Mouse (Mus musculus) midbrain, embryonic 12.5 days (tissue): Measurements from ENCODE around the gene Ubald2. TPM values are rescaled to one million over a fixed set of nuclear protein-coding genes. Genes with fewer than 3 reads are reported as not detected.
A peak's percentile ranks its signal among the peaks of the same experiment; 100 is the strongest.
"Not testable (repeated sequence)": the region's sequence is repeated elsewhere in the genome, so short reads cannot be mapped to it uniquely, and the experiment has no call there.

Source experiments
- ATAC-seq: fragments of 200-750 bp; cut with Nextera tagmentation; 2 replicates; pipeline ENCODE4 v1.8.0; 2017; ENCODE audit warnings: low read depth, moderate TSS enrichment, moderate library complexity; ENCODE audit not compliant: low FRiP score
- H3K27ac ChIP-seq: fragments of 300-500 bp; sonication (generic); replicated peaks from 2 replicates; pipeline ENCODE4 v1.5.1; 2016; ENCODE audit warnings: mild to moderate bottlenecking
- H3K27me3 ChIP-seq: fragments of 300-500 bp; sonication (generic); 2 replicates; pipeline ENCODE4 v1.6.1; 2016; ENCODE audit warnings: mild to moderate bottlenecking
- H3K36me3 ChIP-seq: fragments of 300-500 bp; sonication (generic); 2 replicates; pipeline ENCODE4 v1.6.1; 2016
- H3K4me1 ChIP-seq: fragments of 300-500 bp; sonication (generic); 2 replicates; pipeline ENCODE4 v1.6.1; 2016
- H3K4me2 ChIP-seq: fragments of 300-500 bp; sonication (generic); replicated peaks from 2 replicates; pipeline ENCODE4 v1.6.1; 2016; ENCODE audit warnings: mild to moderate bottlenecking, moderate library complexity
- H3K4me3 ChIP-seq: fragments of 300-500 bp; sonication (generic); 2 replicates; pipeline ENCODE4 v1.5.1; 2016; ENCODE audit warnings: mild to moderate bottlenecking
- H3K9ac ChIP-seq: fragments of 300-500 bp; sonication (generic); replicated peaks from 2 replicates; pipeline ENCODE4 v1.6.1; 2016; ENCODE audit warnings: mild to moderate bottlenecking, moderate library complexity
- H3K9me3 ChIP-seq: fragments of 300-500 bp; sonication (generic); 2 replicates; pipeline ENCODE4 v1.6.1; 2016; ENCODE audit warnings: mild to moderate bottlenecking
- WGBS: fragments of 180-500 bp; shearing (Covaris S2); methylation state at CpG from one replicate; pipeline ENCODE4 v1.1.7; 2016; 5-methylcytosine and 5-hydroxymethylcytosine counted together
- polyA plus RNA-seq: library from polyadenylated mRNA; unstranded; fragments of >200 nt; fragmentation: Nextera tagmentation; extraction: Ambion mirVana; gene quantifications from 2 replicates; pipeline ENCODE4 v1.2.1, GENCODE M21; 2016

The Ubald2 gene
- polyA plus RNA-seq, 1 experiment from 2014 or later = 52.5 TPM

DNA sequence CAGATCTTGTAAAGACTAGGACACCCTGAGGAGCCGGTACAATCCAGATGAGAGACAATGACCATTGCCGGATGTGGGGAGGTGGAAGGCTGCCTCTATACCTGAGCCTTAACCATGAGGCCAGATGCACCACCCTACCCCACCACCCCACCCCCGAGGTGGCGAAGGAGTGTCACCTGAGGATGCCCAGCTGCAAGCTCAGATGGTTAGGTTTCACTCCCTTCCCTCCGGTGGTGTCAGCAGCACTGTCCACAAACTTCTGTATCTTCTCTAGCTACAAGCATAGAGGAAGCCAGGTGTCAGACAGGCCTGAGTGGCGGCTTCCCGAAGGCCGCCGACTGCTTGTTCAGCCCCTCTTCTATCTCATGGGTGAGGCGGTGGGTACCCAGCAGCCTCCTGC lies 20.0 kb downstream of the Ubald2 start:
- Histone ChIP-seq H3K9ac (no peak overlapping the region), H3K4me3 (no peak overlapping the region), H3K27ac (no peak overlapping the region), H3K4me2 (no peak overlapping the region), H3K27me3 (0 out of 2 replicates have a peak, but pooled peaks cover 12% of the 10 kb centered on the region), H3K4me1 (no peaks in the 10 kb centered on the region), H3K9me3 (no peaks in the 10 kb centered on the region), H3K36me3 (no peaks in the 10 kb centered on the region)
- ATAC-seq = no peak
- WGBS = 90% methylated on average over 10 of the region's 10 CpGs

DNA sequence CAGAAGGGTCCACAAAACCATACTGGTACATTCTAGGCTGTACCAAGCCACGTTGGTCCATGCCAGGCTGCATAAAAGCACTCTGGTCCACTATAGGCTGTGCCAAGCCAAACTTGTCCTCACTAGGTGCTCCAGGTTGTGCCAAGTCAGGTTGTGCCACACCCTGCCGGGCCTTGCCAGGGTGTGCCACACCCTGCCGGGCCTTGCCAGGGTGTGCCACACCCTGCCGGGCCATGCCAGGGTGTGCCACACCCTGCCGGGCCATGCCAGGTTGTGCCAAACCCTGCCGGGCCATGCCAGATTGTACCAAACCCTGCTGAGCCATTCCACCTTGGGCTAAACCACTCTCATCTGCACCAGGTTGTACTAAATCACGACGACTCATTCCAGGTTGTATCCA lies 22.3 kb downstream of the Ubald2 start:
- WGBS = 85% methylated on average over 8 of the region's 8 CpGs

DNA sequence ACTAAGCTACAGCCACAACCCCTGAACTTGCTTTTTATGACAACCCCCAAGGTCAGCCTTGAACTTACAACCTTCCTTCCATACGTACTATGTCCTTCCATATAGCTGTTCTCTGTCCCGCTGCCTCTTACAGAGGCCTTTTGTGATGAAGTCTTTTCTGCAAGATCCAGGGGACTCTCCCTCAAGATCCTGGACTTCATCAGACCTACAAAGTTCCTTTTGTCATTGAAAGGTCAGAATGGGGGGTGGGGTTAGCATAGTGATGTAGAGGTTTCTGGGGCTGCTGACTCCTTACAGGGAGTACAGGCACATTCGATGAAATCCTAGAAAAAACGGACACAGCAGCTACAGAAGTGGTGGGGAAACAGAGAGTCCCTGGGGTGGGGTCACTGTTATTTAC lies 25.9 kb downstream of the Ubald2 start:
- Histone ChIP-seq H3K27ac (no peak overlapping the region), H3K36me3 (no peaks in the 10 kb centered on the region), H3K4me3 (no peak overlapping the region), H3K4me2 (no peak overlapping the region), H3K27me3 (0 out of 2 replicates have a peak, but pooled peaks cover 7% of the 10 kb centered on the region), H3K9me3 (no peaks in the 10 kb centered on the region), H3K4me1 (peaks cover 4% of the 10 kb centered on the region; the same call in 1 of the 2 replicates), H3K9ac (no peak overlapping the region)
- 58% methylated on average over 4 of the region's 4 CpGs for WGBS
- no peak for ATAC-seq

More for the DNA sequence above, 22.3 kb downstream of the Ubald2 start:
- ATAC-seq = no peak
- Histone ChIP-seq H3K27ac (no peak overlapping the region), H3K36me3 (no peaks in the 10 kb centered on the region), H3K27me3 (0 out of 2 replicates have a peak, but pooled peaks cover 10% of the 10 kb centered on the region), H3K4me2 (no peak overlapping the region), H3K9ac (no peak overlapping the region), H3K9me3 (no peaks in the 10 kb centered on the region), H3K4me3 (no peak overlapping the region), H3K4me1 (no peaks in the 10 kb centered on the region)

DNA sequence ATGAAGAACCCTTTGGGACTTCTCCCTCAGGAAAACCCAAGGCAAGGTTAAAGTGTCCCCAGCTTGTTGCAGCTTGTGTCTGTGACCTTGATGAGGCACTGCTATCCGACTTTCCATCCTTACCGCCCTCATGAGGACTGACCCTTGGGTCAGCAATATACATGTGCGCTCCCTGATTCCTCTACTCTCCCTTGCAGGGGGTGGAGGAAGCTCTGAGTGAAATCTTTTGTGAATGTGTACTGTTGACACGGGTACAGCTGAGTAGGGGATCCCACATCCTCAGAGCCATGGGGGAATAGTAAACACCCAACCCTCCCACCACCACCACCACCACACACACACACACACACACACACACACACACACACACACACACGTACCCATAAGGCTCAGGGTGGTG lies 29.4 kb downstream of the Ubald2 start:
- peaks cover 4% of the 10 kb centered on the region; the same call in 1 of the 2 replicates for H3K4me1 ChIP-seq
- 62% methylated on average over 5 of the region's 5 CpGs for WGBS
- no peaks in the 10 kb centered on the region; the same call in 1 of the 2 replicates for H3K27me3 ChIP-seq
- ATAC-seq = no peak
- no peak overlapping the region for H3K4me2 ChIP-seq
- H3K9me3 ChIP-seq = no peaks in the 10 kb centered on the region
- no peaks in the 10 kb centered on the region for H3K36me3 ChIP-seq
- no peak overlapping the region for H3K4me3 ChIP-seq
- H3K27ac ChIP-seq = no peak overlapping the region
- no peak overlapping the region for H3K9ac ChIP-seq

DNA sequence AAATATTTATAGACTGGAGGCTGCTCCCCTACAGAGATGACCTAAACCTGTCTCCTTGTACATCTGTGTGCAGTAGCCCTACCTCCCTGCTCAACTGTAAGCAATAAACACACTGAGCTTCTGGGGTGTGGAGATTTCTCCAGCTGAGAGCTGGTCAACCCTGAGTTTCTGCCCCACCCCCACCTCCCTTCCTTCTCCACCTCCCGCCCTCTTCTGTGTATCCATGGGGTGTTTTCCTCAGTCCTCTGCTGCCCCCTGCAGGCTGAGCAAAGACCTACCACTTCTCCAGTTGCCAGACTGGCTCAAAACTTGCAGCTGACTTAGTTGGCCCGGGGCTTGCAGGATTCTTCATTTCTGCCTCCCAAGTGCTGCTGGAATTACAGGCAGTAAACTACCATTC lies 29.9 kb downstream of the Ubald2 start:
- ATAC-seq = peak; percentile 49; the same call in 1 of the 2 replicates
- H3K4me3 ChIP-seq = no peak overlapping the region
- H3K27ac ChIP-seq = no peak overlapping the region
- H3K36me3 ChIP-seq = no peaks in the 10 kb centered on the region
- H3K27me3 ChIP-seq = no peaks in the 10 kb centered on the region; the same call in 1 of the 2 replicates
- peaks cover 4% of the 10 kb centered on the region; the same call in 1 of the 2 replicates for H3K4me1 ChIP-seq
- no peak overlapping the region for H3K9ac ChIP-seq
- no peak overlapping the region for H3K4me2 ChIP-seq
- H3K9me3 ChIP-seq = no peaks in the 10 kb centered on the region
- WGBS = 10% methylated on average over 2 of the region's 2 CpGs

DNA sequence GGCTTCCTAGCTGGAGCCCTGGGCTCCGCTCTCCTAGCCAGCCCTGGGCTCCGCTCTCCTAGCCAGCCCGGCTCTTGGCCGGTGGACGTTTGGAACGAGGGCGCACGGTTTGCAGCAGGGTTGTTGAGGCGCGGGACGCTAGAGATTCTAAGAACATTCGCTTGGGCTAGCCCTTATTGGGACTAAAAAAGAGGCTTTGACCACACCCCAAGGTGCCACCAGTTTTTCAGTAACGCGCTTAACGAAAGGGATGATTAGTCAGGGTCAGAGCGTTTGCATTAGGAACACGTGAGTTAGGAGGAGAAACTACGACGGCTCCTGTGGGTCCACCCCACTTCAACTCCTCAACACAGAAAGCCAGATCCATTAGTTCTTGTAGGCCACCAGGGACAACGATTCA lies 32.2 kb downstream of the Ubald2 start, which contains the start of gene Qrich2:
Gene Qrich2 (minus strand): TSS at position 101 of the 400 bp plus-strand sequence.
- 67% methylated on average over 20 of the region's 20 CpGs for WGBS
- no peak for ATAC-seq

DNA sequence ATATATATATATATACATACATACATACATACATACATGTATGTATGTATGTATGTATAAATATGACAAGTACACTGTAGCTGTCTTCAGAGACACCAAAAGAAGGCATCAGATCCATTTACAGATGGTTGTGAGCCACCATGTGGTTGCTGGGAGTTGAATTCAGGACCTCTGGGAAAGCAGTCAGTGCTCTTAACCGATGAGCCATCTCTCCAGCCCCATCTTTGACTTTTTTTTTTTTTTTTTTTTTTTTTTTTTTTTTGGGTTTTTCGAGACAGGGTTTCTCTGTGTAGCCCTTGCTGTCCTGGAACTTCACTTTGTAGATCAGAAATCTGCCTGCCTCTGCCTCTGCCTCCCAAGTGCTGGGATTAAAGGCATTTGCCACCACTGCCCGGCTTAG lies 34.4 kb downstream of the Ubald2 start:
- not testable (repeated sequence) for H3K4me2 ChIP-seq, H3K4me1 ChIP-seq, ATAC-seq, H3K9ac ChIP-seq, H3K4me3 ChIP-seq, H3K27ac ChIP-seq, H3K9me3 ChIP-seq, H3K27me3 ChIP-seq
- WGBS = 81% methylated on average over 3 of the region's 3 CpGs
- H3K36me3 ChIP-seq = peaks cover 38% of the 10 kb centered on the region

More for the DNA sequence above, 32.2 kb downstream of the Ubald2 start, which contains the start of gene Qrich2:
- H3K9me3 ChIP-seq = no peaks in the 10 kb centered on the region
- no peaks in the 10 kb centered on the region; the same call in 1 of the 2 replicates for H3K27me3 ChIP-seq
- no peak within 1 kb of the TSS for H3K9ac ChIP-seq
- no peak within 1 kb of the TSS for H3K4me2 ChIP-seq
- no peak within 1 kb of the TSS for H3K4me3 ChIP-seq
- H3K27ac ChIP-seq = no peak within 1 kb of the TSS
- H3K4me1 ChIP-seq = peaks cover 4% of the 10 kb centered on the region; the same call in 1 of the 2 replicates
- H3K36me3 ChIP-seq = peaks cover 16% of the 10 kb centered on the region

DNA sequence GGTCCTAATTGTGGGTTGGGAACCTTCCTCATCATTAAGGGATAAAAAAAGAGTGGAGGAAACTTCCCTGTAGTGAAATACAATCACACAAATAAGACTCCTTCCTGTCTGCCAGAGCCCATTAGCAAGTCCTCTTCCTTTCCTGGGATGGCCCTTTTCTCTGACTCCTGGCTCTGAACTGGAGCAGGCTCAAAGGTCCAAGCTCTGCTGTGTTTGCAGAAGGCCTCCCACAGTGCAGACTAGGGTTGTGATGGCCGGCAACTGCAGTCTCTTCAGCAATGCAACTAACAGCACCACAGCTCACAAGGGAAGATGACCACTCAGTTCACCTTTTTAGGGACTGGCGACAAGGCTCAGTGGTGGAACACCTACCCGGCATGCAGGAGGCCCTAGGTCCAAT lies 36.4 kb downstream of the Ubald2 start:
- Histone ChIP-seq H3K4me3 (no peak overlapping the region), H3K27ac (no peak overlapping the region), H3K4me1 (no peaks in the 10 kb centered on the region), H3K27me3 (no peaks in the 10 kb centered on the region; the same call in 1 of the 2 replicates), H3K9me3 (no peaks in the 10 kb centered on the region), H3K9ac (no peak overlapping the region), H3K36me3 (peaks cover 56% of the 10 kb centered on the region), H3K4me2 (no peak overlapping the region)
- no peak for ATAC-seq
- WGBS = 92% methylated on average over 3 of the region's 3 CpGs

DNA sequence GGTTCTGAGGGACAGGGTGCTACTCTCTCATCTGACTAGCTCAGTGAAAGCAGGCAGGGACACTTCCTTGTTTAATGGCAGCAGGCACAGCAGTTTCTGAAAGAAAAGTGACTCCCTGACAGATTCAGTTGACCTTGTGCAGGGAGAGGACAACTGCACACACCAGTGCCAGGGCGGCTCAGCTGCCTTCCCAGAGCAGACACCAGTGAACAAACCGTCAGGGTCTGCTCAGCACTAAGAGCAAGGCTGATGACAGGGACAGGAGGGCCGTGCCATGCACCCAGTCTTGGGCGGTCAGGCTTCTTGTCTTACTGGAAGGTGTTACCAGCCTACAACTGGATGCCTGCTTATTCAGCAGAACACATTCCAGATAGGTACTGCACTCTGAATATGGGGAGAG lies 37.0 kb downstream of the Ubald2 start:
- H3K27me3 ChIP-seq = no peaks in the 10 kb centered on the region
- no peak overlapping the region for H3K27ac ChIP-seq
- H3K9ac ChIP-seq = no peak overlapping the region
- H3K36me3 ChIP-seq = peaks cover 63% of the 10 kb centered on the region
- WGBS = 95% methylated on average over 4 of the region's 4 CpGs
- no peak for ATAC-seq
- H3K4me2 ChIP-seq = no peak overlapping the region
- H3K9me3 ChIP-seq = no peaks in the 10 kb centered on the region
- no peaks in the 10 kb centered on the region for H3K4me1 ChIP-seq
- no peak overlapping the region for H3K4me3 ChIP-seq

DNA sequence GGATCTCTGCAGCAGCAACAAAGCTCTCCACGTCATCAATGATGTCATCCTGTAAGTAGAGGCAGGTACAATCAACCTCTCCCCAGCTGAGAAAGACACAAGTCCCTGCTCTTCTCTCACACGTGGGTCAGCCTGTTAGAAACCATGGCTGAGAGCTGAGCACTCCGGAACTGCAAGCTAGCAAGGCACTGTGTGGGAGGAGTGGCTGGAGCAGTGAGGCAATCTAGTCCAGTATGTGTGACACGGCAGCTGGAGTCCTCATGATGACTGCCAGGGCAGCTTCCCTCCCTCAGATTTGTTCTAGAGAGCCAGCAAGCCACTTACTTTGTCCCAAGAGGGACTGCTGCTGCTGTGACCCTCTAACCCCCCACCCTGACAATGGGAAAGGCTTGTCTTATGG lies 38.4 kb downstream of the Ubald2 start:
- H3K9me3 ChIP-seq = no peaks in the 10 kb centered on the region
- H3K4me1 ChIP-seq = no peaks in the 10 kb centered on the region
- no peak overlapping the region for H3K4me3 ChIP-seq
- no peak for ATAC-seq
- 86% methylated on average over 4 of the region's 4 CpGs for WGBS
- no peaks in the 10 kb centered on the region for H3K27me3 ChIP-seq
- no peak overlapping the region for H3K9ac ChIP-seq
- peaks cover 76% of the 10 kb centered on the region for H3K36me3 ChIP-seq
- H3K27ac ChIP-seq = no peak overlapping the region
- no peak overlapping the region for H3K4me2 ChIP-seq

DNA sequence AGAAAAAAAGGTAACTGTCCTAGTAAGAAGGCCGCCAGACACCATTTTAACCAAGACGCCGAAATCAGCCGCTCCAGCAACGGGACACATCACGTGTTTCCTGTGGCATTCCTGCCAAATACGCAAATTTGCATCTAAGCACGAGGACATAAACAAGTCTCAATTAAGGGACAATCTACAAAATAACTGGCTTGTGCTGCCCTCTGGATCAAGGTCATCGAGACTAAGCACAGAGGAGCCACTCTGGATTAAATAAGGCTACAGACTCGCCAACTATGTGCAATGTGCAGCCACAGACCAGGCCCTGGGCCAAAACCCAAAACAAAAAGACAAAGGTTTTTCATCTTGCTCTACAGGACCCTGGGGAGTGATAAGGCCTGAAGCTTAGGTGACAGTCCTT lies 42.1 kb downstream of the Ubald2 start:
- Histone ChIP-seq H3K4me1 (no peaks in the 10 kb centered on the region), H3K36me3 (peaks cover 99% of the 10 kb centered on the region), H3K9me3 (no peaks in the 10 kb centered on the region), H3K4me2 (no peak overlapping the region), H3K9ac (no peak overlapping the region), H3K4me3 (no peak overlapping the region), H3K27ac (no peak overlapping the region), H3K27me3 (no peaks in the 10 kb centered on the region)
- no peak for ATAC-seq
- 94% methylated on average over 10 of the region's 10 CpGs for WGBS

DNA sequence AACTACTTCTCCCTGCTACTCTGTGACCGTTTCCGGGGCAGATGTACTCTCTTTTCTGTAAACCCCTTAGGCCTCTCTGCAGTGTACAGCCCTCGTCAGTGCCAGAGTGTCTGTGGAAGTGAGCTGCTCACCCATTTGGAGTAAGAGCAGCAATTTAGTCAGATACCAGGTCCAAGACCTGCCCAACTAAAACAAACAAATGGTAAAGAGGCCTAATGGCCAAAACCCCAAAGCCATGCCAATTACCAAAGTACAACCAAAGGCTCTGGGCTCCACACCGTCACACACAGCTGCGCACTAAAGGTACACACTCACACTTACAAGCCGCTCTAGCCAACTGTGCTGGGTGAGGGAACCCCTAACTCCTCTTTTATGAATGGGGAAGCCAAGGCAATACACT lies 42.8 kb downstream of the Ubald2 start:
- peaks cover 99% of the 10 kb centered on the region for H3K36me3 ChIP-seq

More for the DNA sequence above, 42.8 kb downstream of the Ubald2 start:
- H3K9me3 ChIP-seq = no peaks in the 10 kb centered on the region
- no peaks in the 10 kb centered on the region for H3K4me1 ChIP-seq
- no peak overlapping the region for H3K27ac ChIP-seq
- H3K4me2 ChIP-seq = no peak overlapping the region
- no peak overlapping the region for H3K9ac ChIP-seq
- no peak for ATAC-seq
- WGBS = 92% methylated on average over 6 of the region's 6 CpGs
- H3K27me3 ChIP-seq = no peaks in the 10 kb centered on the region
- no peak overlapping the region for H3K4me3 ChIP-seq
